Mouse (Mus musculus) CH12.LX (cell line): ENCODE results near the gene Gm43518. TPM values are rescaled to one million over a fixed set of nuclear protein-coding genes. Genes with fewer than 3 reads are reported as not detected.

ENCODE experiments used
- polyA plus RNA-seq: library from polyadenylated mRNA; unstranded; fragments of >175 nt; gene quantifications from 2 replicates; pipeline ENCODE4 v1.2.1, GENCODE M21; 2012; ENCODE audit warnings: low read depth; ENCODE audit not compliant: insufficient read length
- total RNA-seq, 2 experiments: library from RNA; depleted of rRNA; stranded (reverse); fragments of 300-350 nt in 1 of 2; fragments of >200 nt in 1 of 2; gene quantifications; 2 replicates each; pipeline ENCODE4 v1.2.3; 2012 to 2014

Gene Gm43518
- total and polyA plus RNA-seq, 3 experiments: 0.87 TPM; not detected in 2

Other genes with a start within 250 kb of the Gm43518 start
- 26.7 and 28.1 TPM in 2 replicates for gene Clip1, start 242.8 kb upstream of the Gm43518 start, total RNA-seq (2012; rRNA removed)
- gene Clip1, start 242.8 kb upstream of the Gm43518 start, total RNA-seq (2014; rRNA removed): 24.9 and 25.4 TPM in 2 replicates
- 37.1 and 42.9 TPM in 2 replicates for gene Clip1, start 242.8 kb upstream of the Gm43518 start, polyA plus RNA-seq
- 15.2 and 17.0 TPM in 2 replicates for gene Zcchc8, start 206.3 kb upstream of the Gm43518 start, total RNA-seq (2012; rRNA removed)
- 24.4 and 31.8 TPM in 2 replicates for gene Zcchc8, start 206.3 kb upstream of the Gm43518 start, total RNA-seq (2014; rRNA removed)
- gene Zcchc8, start 206.3 kb upstream of the Gm43518 start, polyA plus RNA-seq: 60.7 and 77.2 TPM in 2 replicates
- 55.8 and 68.5 TPM in 2 replicates for gene Rsrc2, start 178.0 kb upstream of the Gm43518 start, total RNA-seq (2012; rRNA removed)
- 107 and 138 TPM in 2 replicates for gene Rsrc2, start 178.0 kb upstream of the Gm43518 start, total RNA-seq (2014; rRNA removed)
- gene Rsrc2, start 178.0 kb upstream of the Gm43518 start, polyA plus RNA-seq: 128 and 154 TPM in 2 replicates
- 36.3 and 37.4 TPM in 2 replicates for gene Kntc1, start 177.7 kb upstream of the Gm43518 start, total RNA-seq (2012; rRNA removed)
- 30.4 and 39.0 TPM in 2 replicates for gene Kntc1, start 177.7 kb upstream of the Gm43518 start, total RNA-seq (2014; rRNA removed)
- 26.4 and 30.5 TPM in 2 replicates for gene Kntc1, start 177.7 kb upstream of the Gm43518 start, polyA plus RNA-seq
- gene Hcar2, start 61.9 kb upstream of the Gm43518 start, total RNA-seq (2012; rRNA removed): not detected in 2 replicates
- not detected in 2 replicates for gene Hcar2, start 61.9 kb upstream of the Gm43518 start, total RNA-seq (2014; rRNA removed)
- gene Hcar2, start 61.9 kb upstream of the Gm43518 start, polyA plus RNA-seq: not detected in 2 replicates
- not detected in 2 replicates for gene Hcar1, start 47.4 kb upstream of the Gm43518 start, total RNA-seq (2012; rRNA removed)
- gene Hcar1, start 47.4 kb upstream of the Gm43518 start, total RNA-seq (2014; rRNA removed): not detected in 2 replicates
- gene Hcar1, start 47.4 kb upstream of the Gm43518 start, polyA plus RNA-seq: not detected in 2 replicates
- gene Denr, start 20.2 kb upstream of the Gm43518 start, total RNA-seq (2012; rRNA removed): 80.9 and 90.4 TPM in 2 replicates
- 127 and 128 TPM in 2 replicates for gene Denr, start 20.2 kb upstream of the Gm43518 start, total RNA-seq (2014; rRNA removed)
- 372 and 423 TPM in 2 replicates for gene Denr, start 20.2 kb upstream of the Gm43518 start, polyA plus RNA-seq
- 5.3 and 6.2 TPM in 2 replicates for gene Ccdc62, start 3.3 kb downstream of the Gm43518 start, total RNA-seq (2012; rRNA removed)
- gene Ccdc62, start 3.3 kb downstream of the Gm43518 start, total RNA-seq (2014; rRNA removed): 2.0 and 2.6 TPM in 2 replicates
- gene Ccdc62, start 3.3 kb downstream of the Gm43518 start, polyA plus RNA-seq: 1.6 and 2.2 TPM in 2 replicates
- gene Hip1r, start 46.2 kb downstream of the Gm43518 start, total RNA-seq (2012; rRNA removed): 48.4 and 49.8 TPM in 2 replicates
- gene Hip1r, start 46.2 kb downstream of the Gm43518 start, total RNA-seq (2014; rRNA removed): 26.1 and 28.3 TPM in 2 replicates
- gene Hip1r, start 46.2 kb downstream of the Gm43518 start, polyA plus RNA-seq: 42.1 and 44.7 TPM in 2 replicates
- 8.3 and 8.7 TPM in 2 replicates for gene Vps37b, start 104.9 kb downstream of the Gm43518 start, total RNA-seq (2012; rRNA removed)
- gene Vps37b, start 104.9 kb downstream of the Gm43518 start, total RNA-seq (2014; rRNA removed): 10.2 and 10.6 TPM in 2 replicates
- gene Vps37b, start 104.9 kb downstream of the Gm43518 start, polyA plus RNA-seq: 23.5 and 24.7 TPM in 2 replicates
- 0.63 and 0.98 TPM in 2 replicates for gene Abcb9, start 168.4 kb downstream of the Gm43518 start, total RNA-seq (2012; rRNA removed)
- 0.41 and 0.44 TPM in 2 replicates for gene Abcb9, start 168.4 kb downstream of the Gm43518 start, total RNA-seq (2014; rRNA removed)
- 1.1 and 1.4 TPM in 2 replicates for gene Abcb9, start 168.4 kb downstream of the Gm43518 start, polyA plus RNA-seq
- gene Ogfod2, start 184.9 kb downstream of the Gm43518 start, total RNA-seq (2012; rRNA removed): 24.9 and 25.5 TPM in 2 replicates
- 19.3 and 20.0 TPM in 2 replicates for gene Ogfod2, start 184.9 kb downstream of the Gm43518 start, total RNA-seq (2014; rRNA removed)
- gene Ogfod2, start 184.9 kb downstream of the Gm43518 start, polyA plus RNA-seq: 19.6 and 24.0 TPM in 2 replicates
- 63.2 and 78.0 TPM in 2 replicates for gene Arl6ip4, start 188.7 kb downstream of the Gm43518 start, total RNA-seq (2012; rRNA removed)
- gene Arl6ip4, start 188.7 kb downstream of the Gm43518 start, total RNA-seq (2014; rRNA removed): 33.5 and 37.2 TPM in 2 replicates
- 130 and 166 TPM in 2 replicates for gene Arl6ip4, start 188.7 kb downstream of the Gm43518 start, polyA plus RNA-seq